Mouse (Mus musculus) urinary bladder, postnatal 25 days (tissue): ENCODE data around the gene Fam118a.

Experiments used
- DNase-seq: peaks from one replicate; pipeline ENCODE4 v3.0.0; 2022; ENCODE audit warnings: low spot score

Fam118a gene

GRCm38 (mm10) chr15:85072651-85073050 lies 43.9 kb downstream of the Fam118a start:
- DNase-seq, result no peak

GRCm38 (mm10) chr15:85085641-85086040 lies 56.9 kb downstream of the Fam118a start:
- no peak for DNase-seq
